ENCODE assay signal across 8 mouse cellular contexts in genomic region chr9:57940861-57941638, GRCm38 (mm10). TPM values are rescaled to one million over a fixed set of nuclear protein-coding genes. Genes with fewer than 3 reads are reported as not detected.
DNase-seq lines count a peak whose midpoint lies in the region; ATAC-seq lines count a peak whose summit lies in the region.

No protein-coding gene starts in this region.

- 0 out of 2 replicates have a peak overlapping the region, but pooled peaks have one; percentile 74 for H3K27ac ChIP-seq in neural tube, embryonic 11.5 days (ENCODE audit: low read depth, low read length)
- no peak overlapping the region for H3K27ac ChIP-seq in heart, embryonic 16.5 days (ENCODE audit: low read length)
- no peak overlapping the region for H3K27ac ChIP-seq in lung, embryonic 16.5 days (ENCODE audit: low read length)

- H3K4me1 ChIP-seq in neural tube, embryonic 11.5 days (ENCODE audit: control insufficient read depth, insufficient read depth, low read length), result peaks cover 10% of the 10 kb centered on the region
- peaks cover 13% of the 10 kb centered on the region for H3K4me1 ChIP-seq in heart, embryonic 16.5 days (ENCODE audit: control insufficient read depth, insufficient read depth, low read length)
- H3K4me1 ChIP-seq in lung, embryonic 16.5 days (replicated peaks; ENCODE audit: control insufficient read depth, insufficient read depth, low read length), result peaks cover 7% of the 10 kb centered on the region

- 0 out of 2 replicates have a peak, but pooled peaks have one; percentile 2 for ATAC-seq in neural tube, embryonic 11.5 days (ENCODE audit: insufficient read depth, low FRiP score, low TSS enrichment)
- no peak for ATAC-seq in heart, embryonic 16.5 days (replicated peaks; ENCODE audit: extremely low read depth, insufficient read depth, low FRiP score)
- no peak for ATAC-seq in lung, embryonic 16.5 days (ENCODE audit: low read depth)

- no peak for DNase-seq in neural tube, embryonic 11.5 days (ENCODE audit: low spot score)
- no peak for DNase-seq in neural tube, embryonic 10.5 days (ENCODE audit: extremely low spot score, low spot score)
- peak; percentile 64 to 70 for DNase-seq in cerebellum, postnatal 10 days
- DNase-seq in thymus, postnatal 10 days (ENCODE audit: low spot score in 2 of 2), result peak; percentile 44 to 50
- DNase-seq in layer of hippocampus, postnatal 25 days (ENCODE audit: extremely low spot score in 1 of 2, low spot score in 1 of 2), result no peak
- no peak for DNase-seq in adrenal gland, postnatal 14 days

- H3K9me3 ChIP-seq in neural tube, embryonic 11.5 days (ENCODE audit: control insufficient read depth, low read length), result no peaks in the 10 kb centered on the region
- H3K9me3 ChIP-seq in heart, embryonic 16.5 days (replicated peaks; ENCODE audit: control insufficient read depth, low read length), result no peaks in the 10 kb centered on the region
- no peaks in the 10 kb centered on the region for H3K9me3 ChIP-seq in lung, embryonic 16.5 days (ENCODE audit: control insufficient read depth, low read length)

- peak overlapping the region; percentile 77 for H3K9ac ChIP-seq in neural tube, embryonic 11.5 days (ENCODE audit: low read length)
- H3K9ac ChIP-seq in heart, embryonic 16.5 days (ENCODE audit: low read length), result peak overlapping the region; percentile 80
- H3K9ac ChIP-seq in lung, embryonic 16.5 days (ENCODE audit: low read length), result peak overlapping the region; percentile 71

- peak overlapping the region; percentile 64 for H3K4me3 ChIP-seq in neural tube, embryonic 11.5 days (ENCODE audit: low read depth, low read length)
- peak overlapping the region; percentile 79 for H3K4me3 ChIP-seq in heart, embryonic 16.5 days (ENCODE audit: low read length)
- peak overlapping the region; percentile 76 for H3K4me3 ChIP-seq in lung, embryonic 16.5 days (ENCODE audit: low read length)

- peaks cover 32% of the 10 kb centered on the region for H3K27me3 ChIP-seq in neural tube, embryonic 11.5 days (ENCODE audit: control insufficient read depth, insufficient read depth, low read length)
- peaks cover 40% of the 10 kb centered on the region for H3K27me3 ChIP-seq in heart, embryonic 16.5 days (ENCODE audit: control insufficient read depth, insufficient read depth, low read length)
- H3K27me3 ChIP-seq in lung, embryonic 16.5 days (ENCODE audit: control insufficient read depth, insufficient read depth, low read depth, low read length), result peaks cover 31% of the 10 kb centered on the region

- peak overlapping the region; percentile 93 for H3K4me2 ChIP-seq in neural tube, embryonic 11.5 days (ENCODE audit: low read depth)
- peak overlapping the region; percentile 99 for H3K4me2 ChIP-seq in heart, embryonic 16.5 days (ENCODE audit: low read depth, low read length)
- peak overlapping the region; percentile 99 for H3K4me2 ChIP-seq in lung, embryonic 16.5 days (ENCODE audit: low read depth, low read length)

- no peaks in the 10 kb centered on the region for H3K36me3 ChIP-seq in neural tube, embryonic 11.5 days (ENCODE audit: control insufficient read depth, insufficient read depth, low read length)
- H3K36me3 ChIP-seq in heart, embryonic 16.5 days (ENCODE audit: control insufficient read depth, insufficient read depth), result no peaks in the 10 kb centered on the region
- H3K36me3 ChIP-seq in lung, embryonic 16.5 days (ENCODE audit: control insufficient read depth, insufficient read depth, low read length), result no peaks in the 10 kb centered on the region

- WGBS in neural tube, embryonic 11.5 days, result 7% methylated on average over 28 of the region's 28 CpGs
- WGBS in heart, embryonic 16.5 days, result 3% methylated on average over 28 of the region's 28 CpGs
- WGBS in lung, embryonic 16.5 days, result 5% methylated on average over 28 of the region's 28 CpGs

RNA-seq across cellular contexts. Expression of gene Sema7a, which starts 1.1 kb away (rescaled TPM):
- 1.6 and 2.0 TPM in 2 replicates for polyA plus RNA-seq in neural tube, embryonic 11.5 days (2014; fragmentation: Nextera tagmentation; extraction: Ambion mirVana)
- polyA plus RNA-seq in heart, embryonic 16.5 days (2015; fragmentation: Nextera tagmentation; extraction: Ambion mirVana), result 0.60 and 1.4 TPM in 2 replicates
- 0.74 and 0.93 TPM in 2 replicates for polyA plus RNA-seq in lung, embryonic 16.5 days (2015; fragmentation: Nextera tagmentation; extraction: Ambion mirVana)
- total RNA-seq in layer of hippocampus, postnatal 25 days (2021), result 10 to 100 TPM; 83.9 to 92.6 TPM
- total RNA-seq in adrenal gland, postnatal 14 days (2021), result 18.4 and 23.5 TPM in 2 replicates

RNA-seq across cellular contexts. Expression of gene Ubl7, which starts 30.3 kb away (rescaled TPM):
- polyA plus RNA-seq in neural tube, embryonic 11.5 days (2014; fragmentation: Nextera tagmentation; extraction: Ambion mirVana), result 119 and 124 TPM in 2 replicates
- polyA plus RNA-seq in heart, embryonic 16.5 days (2015; fragmentation: Nextera tagmentation; extraction: Ambion mirVana), result 110 and 113 TPM in 2 replicates
- polyA plus RNA-seq in lung, embryonic 16.5 days (2015; fragmentation: Nextera tagmentation; extraction: Ambion mirVana), result 105 and 112 TPM in 2 replicates
- total RNA-seq in layer of hippocampus, postnatal 25 days (2021), result 100 to 1,000 TPM; 100 to 101 TPM
- total RNA-seq in adrenal gland, postnatal 14 days (2021), result 71.6 and 82.1 TPM in 2 replicates

Comparison
In these comparisons a context has a peak if more than half of its experiments do, and no peak if none do; other contexts are left out.
1. DNase-seq: peak in cerebellum, postnatal 10 days (2 of 2) and thymus, postnatal 10 days (2 of 2); none in neural tube, embryonic 11.5 days (single experiment), neural tube, embryonic 10.5 days (single experiment), layer of hippocampus, postnatal 25 days (0 of 2) and adrenal gland, postnatal 14 days (single experiment).
2. Peak in every context shown above with its lines, with median percentiles within 50 percentile points of each other: H3K4me2 ChIP-seq, H3K4me3 ChIP-seq and H3K9ac ChIP-seq.